Mouse (Mus musculus) embryonic facial prominence, embryonic 15.5 days (tissue): Measurements from ENCODE around the gene Plscr5. TPM values are rescaled to one million over a fixed set of nuclear protein-coding genes. Genes with fewer than 3 reads are reported as not detected.

Experiments
- ATAC-seq: fragments of 200-750 bp; cut with Nextera tagmentation; 2 replicates; pipeline ENCODE4 v1.8.0; 2017; ENCODE audit warnings: low read depth, moderate TSS enrichment; ENCODE audit not compliant: insufficient number of reproducible peaks, low FRiP score, low TSS enrichment
- H3K27ac ChIP-seq: fragments of 300-500 bp; sonication (generic); replicated peaks from 2 replicates; pipeline ENCODE4 v1.5.1; 2015; ENCODE audit warnings: mild to moderate bottlenecking, inconsistent platforms
- H3K27me3 ChIP-seq: fragments of 300-500 bp; sonication (generic); 2 replicates; pipeline ENCODE4 v1.6.1; 2015; ENCODE audit warnings: inconsistent platforms
- H3K36me3 ChIP-seq: fragments of 300-500 bp; sonication (generic); 2 replicates; pipeline ENCODE4 v1.6.1; 2015; ENCODE audit warnings: mild to moderate bottlenecking, inconsistent platforms
- H3K4me1 ChIP-seq: fragments of 300-500 bp; sonication (generic); 2 replicates; pipeline ENCODE4 v1.6.1; 2015; ENCODE audit warnings: inconsistent platforms
- H3K4me2 ChIP-seq: fragments of 300-500 bp; sonication (generic); replicated peaks from 2 replicates; pipeline ENCODE4 v1.6.1; 2015; ENCODE audit warnings: mild to moderate bottlenecking, inconsistent platforms
- H3K4me3 ChIP-seq: fragments of 300-500 bp; sonication (generic); replicated peaks from 2 replicates; pipeline ENCODE4 v1.5.1; 2015; ENCODE audit warnings: mild to moderate bottlenecking, inconsistent platforms
- H3K9ac ChIP-seq: fragments of 300-500 bp; sonication (generic); 2 replicates; pipeline ENCODE4 v1.6.1; 2015; ENCODE audit warnings: inconsistent platforms
- H3K9me3 ChIP-seq: fragments of 300-500 bp; sonication (generic); replicated peaks from 2 replicates; pipeline ENCODE4 v1.6.1; 2016; ENCODE audit warnings: inconsistent platforms
- WGBS: fragments of 180-500 bp; shearing (Covaris S2); methylation state at CpG from one replicate; pipeline ENCODE4 v1.1.7; 2015; 5-methylcytosine and 5-hydroxymethylcytosine counted together
- polyA plus RNA-seq: library from polyadenylated mRNA; unstranded; fragments of >200 nt; fragmentation: Nextera tagmentation; extraction: Ambion mirVana; gene quantifications from 2 replicates; pipeline ENCODE4 v1.2.1, GENCODE M21; 2015

The Plscr5 gene
- polyA plus RNA-seq, 1 experiment from 2014 or later = not detected

DNA sequence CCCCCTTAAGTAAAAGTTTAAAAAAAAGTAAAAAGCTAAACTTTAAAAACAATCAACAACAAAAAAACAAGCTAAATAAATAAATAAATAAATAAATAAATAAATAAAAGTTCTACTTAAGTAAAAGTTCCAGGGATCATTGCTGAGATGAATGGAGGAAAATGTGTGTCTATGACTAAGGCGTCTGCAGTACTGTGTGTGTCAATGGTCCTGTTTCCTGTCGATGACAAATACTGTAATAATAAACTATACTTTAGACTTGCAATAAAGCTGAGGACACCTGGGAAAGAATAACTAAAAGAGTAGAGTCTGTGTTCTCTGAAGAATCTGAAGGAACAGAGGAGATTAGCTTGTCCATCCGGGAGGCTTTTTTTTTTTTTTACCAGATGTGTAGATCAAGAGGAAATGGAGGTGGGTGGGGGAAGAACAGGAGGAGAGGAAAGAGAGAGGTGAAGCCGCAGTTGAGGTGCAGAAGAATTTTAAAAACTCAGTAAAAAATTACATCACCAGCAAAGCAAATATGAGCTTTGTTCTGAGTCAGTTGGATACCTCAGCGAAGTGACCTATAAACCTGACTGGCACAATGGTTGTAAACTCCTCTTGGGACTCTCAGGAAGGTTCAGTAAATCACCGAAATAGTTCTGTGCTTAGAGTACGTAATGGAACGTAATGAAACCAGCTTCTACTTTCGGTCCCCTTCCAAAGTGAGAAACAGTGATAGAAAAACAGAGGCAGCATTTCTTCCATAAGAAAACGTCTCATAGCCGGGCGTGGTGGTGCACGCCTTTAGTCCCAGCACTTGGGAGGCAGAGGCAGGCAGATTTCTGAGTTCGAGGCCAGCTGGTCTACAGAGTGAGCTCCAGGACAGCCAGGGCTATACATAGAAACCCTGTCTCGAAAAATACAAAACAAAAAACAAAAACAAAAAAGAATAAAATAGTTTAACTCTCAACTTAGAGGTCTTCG is 36.4 kb downstream of the Plscr5 start:
- ATAC-seq = no peak
- Histone ChIP-seq H3K27me3 (no peaks in the 10 kb centered on the region), H3K4me2 (no peak overlapping the region), H3K9me3 (no peaks in the 10 kb centered on the region), H3K4me3 (no peak overlapping the region), H3K27ac (no peak overlapping the region), H3K4me1 (no peaks in the 10 kb centered on the region), H3K36me3 (no peaks in the 10 kb centered on the region), H3K9ac (no peak overlapping the region)
- 83% methylated on average over 16 of the region's 16 CpGs for WGBS

DNA sequence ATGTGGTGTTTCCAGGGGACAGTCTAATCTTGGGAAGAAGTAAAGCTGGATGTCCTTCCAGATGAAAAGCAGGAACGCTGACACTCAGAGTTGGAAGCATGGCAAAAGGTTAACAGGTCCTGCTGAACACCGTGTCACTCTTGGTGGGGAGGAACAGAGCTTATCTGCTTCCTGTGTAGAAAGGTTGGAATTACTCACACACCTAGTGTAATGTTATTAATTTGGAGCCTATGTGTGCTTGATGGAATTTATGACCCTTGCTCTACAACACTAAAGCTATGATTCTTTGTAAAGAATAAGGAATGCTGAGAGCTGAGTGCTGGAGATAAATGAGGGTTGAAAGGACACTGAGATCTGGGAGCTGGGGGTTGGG is 37.1 kb downstream of the Plscr5 start:
- WGBS = 75% methylated on average over 2 of the region's 2 CpGs
- Histone ChIP-seq H3K27ac (no peak overlapping the region), H3K9ac (no peak overlapping the region), H3K4me3 (no peak overlapping the region), H3K9me3 (no peaks in the 10 kb centered on the region), H3K36me3 (no peaks in the 10 kb centered on the region), H3K4me1 (no peaks in the 10 kb centered on the region), H3K4me2 (no peak overlapping the region), H3K27me3 (no peaks in the 10 kb centered on the region)
- no peak for ATAC-seq

GRCm38 (mm10) chr9:92234901-92235458 is 42.2 kb downstream of the Plscr5 start:
- no peaks in the 10 kb centered on the region for H3K9me3 ChIP-seq
- H3K36me3 ChIP-seq = no peaks in the 10 kb centered on the region

GRCm38 (mm10) chr9:92248773-92249446 is 56.2 kb downstream of the Plscr5 start:
- no peak overlapping the region for H3K9ac ChIP-seq
- WGBS = 80% methylated on average over 7 of the region's 7 CpGs
- no peaks in the 10 kb centered on the region for H3K9me3 ChIP-seq
- no peak for ATAC-seq
- H3K4me3 ChIP-seq = no peak overlapping the region
- H3K4me2 ChIP-seq = no peak overlapping the region
- no peak overlapping the region for H3K27ac ChIP-seq
- no peaks in the 10 kb centered on the region for H3K36me3 ChIP-seq
- no peaks in the 10 kb centered on the region for H3K27me3 ChIP-seq
- peaks cover 11% of the 10 kb centered on the region for H3K4me1 ChIP-seq

More at GRCm38 (mm10) chr9:92234901-92235458, 42.2 kb downstream of the Plscr5 start:
- Histone ChIP-seq H3K4me3 (no peak overlapping the region), H3K9ac (no peak overlapping the region), H3K4me2 (no peak overlapping the region), H3K4me1 (no peaks in the 10 kb centered on the region), H3K27me3 (no peaks in the 10 kb centered on the region), H3K27ac (no peak overlapping the region)
- ATAC-seq = no peak
- 87% methylated on average over 11 of the region's 11 CpGs for WGBS

DNA sequence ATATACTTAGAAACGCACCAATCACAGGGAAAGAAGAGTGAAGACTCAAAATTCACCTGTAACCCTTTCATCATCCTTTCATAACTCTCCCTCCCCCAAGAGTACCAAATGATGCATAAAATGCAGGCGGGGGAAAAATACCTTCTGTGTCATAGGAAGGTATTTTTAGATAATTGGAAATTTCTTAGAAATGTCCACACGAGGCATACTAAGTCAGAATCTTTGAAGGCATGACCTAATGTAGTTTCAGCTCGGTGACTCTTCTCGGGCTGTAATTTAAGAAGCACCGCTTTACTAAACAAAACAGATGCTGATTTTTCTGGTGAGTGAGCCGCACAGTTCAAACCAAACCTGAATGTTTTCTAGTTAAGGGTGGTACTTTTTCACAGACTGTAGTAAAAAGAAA is 56.7 kb downstream of the Plscr5 start, which contains the start of gene Plscr1:
TSS of gene Plscr1 (plus strand) at position 304 of the 406 bp plus-strand sequence.
- whole genome bisulfite sequencing = 19% methylated on average over 7 of the region's 7 CpGs
- peak within 1 kb of the TSS; percentile 81 for H3K27ac ChIP-seq
- no peaks in the 10 kb centered on the region for H3K9me3 ChIP-seq
- no peaks in the 10 kb centered on the region for H3K27me3 ChIP-seq
- ATAC-seq = no peak
- H3K4me3 ChIP-seq = peak within 1 kb of the TSS; percentile 61
- peak within 1 kb of the TSS; percentile 51 for H3K9ac ChIP-seq
- H3K36me3 ChIP-seq = no peaks in the 10 kb centered on the region
- peaks cover 11% of the 10 kb centered on the region for H3K4me1 ChIP-seq
- H3K4me2 ChIP-seq = peak within 1 kb of the TSS; percentile 85

DNA sequence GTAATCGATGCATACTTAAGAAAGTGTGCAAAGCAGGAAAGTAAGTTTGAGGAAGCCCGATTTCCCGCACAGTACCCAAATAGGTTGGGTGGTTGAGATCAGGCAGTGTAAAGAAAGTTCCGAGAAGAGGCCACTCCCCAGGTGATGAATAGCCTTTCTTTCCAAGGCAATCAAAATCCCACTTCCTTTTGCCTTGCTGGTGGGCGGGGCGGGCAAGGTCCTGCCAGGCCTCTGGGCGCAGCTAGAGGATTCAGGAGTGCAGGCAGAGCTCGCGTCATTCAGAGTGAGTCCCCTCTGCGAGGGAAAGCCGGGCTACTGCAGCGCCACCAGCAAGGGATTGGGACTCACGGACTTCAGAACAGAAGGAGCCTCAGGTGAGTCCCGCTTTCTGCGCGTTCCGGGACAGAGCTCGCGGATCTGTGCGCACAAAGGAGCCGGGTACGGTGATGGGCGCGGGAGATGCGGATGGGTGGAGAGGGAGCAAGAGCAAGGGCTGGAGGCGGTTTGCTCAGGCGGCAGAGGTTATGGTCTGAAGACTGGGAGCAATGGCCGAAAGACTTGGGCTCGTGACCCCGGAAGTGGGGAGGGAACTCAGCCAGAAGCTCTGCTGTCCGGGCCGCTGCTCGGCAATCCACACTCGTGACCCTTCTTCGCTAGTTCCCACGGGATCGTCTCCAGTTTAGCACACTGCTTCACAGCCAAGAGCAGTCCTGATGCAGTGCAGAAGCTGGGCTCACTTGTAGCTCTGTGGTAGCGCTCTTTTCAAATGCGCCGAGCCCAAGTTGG is 57.4 kb downstream of the Plscr5 start:
- ATAC-seq = peak; percentile 88
- Histone ChIP-seq H3K9ac (peak overlapping the region; percentile 51), H3K9me3 (no peaks in the 10 kb centered on the region), H3K4me3 (peak overlapping the region; percentile 61), H3K4me1 (peaks cover 11% of the 10 kb centered on the region), H3K36me3 (no peaks in the 10 kb centered on the region), H3K4me2 (peak overlapping the region; percentile 85), H3K27ac (peak overlapping the region; percentile 81), H3K27me3 (no peaks in the 10 kb centered on the region)
- WGBS = under 1% methylated on average over 40 of the region's 40 CpGs

GRCm38 (mm10) chr9:92252718-92253117 is 60.0 kb downstream of the Plscr5 start:
- H3K27ac ChIP-seq = no peak overlapping the region
- 68% methylated on average over 5 of the region's 5 CpGs for WGBS

DNA sequence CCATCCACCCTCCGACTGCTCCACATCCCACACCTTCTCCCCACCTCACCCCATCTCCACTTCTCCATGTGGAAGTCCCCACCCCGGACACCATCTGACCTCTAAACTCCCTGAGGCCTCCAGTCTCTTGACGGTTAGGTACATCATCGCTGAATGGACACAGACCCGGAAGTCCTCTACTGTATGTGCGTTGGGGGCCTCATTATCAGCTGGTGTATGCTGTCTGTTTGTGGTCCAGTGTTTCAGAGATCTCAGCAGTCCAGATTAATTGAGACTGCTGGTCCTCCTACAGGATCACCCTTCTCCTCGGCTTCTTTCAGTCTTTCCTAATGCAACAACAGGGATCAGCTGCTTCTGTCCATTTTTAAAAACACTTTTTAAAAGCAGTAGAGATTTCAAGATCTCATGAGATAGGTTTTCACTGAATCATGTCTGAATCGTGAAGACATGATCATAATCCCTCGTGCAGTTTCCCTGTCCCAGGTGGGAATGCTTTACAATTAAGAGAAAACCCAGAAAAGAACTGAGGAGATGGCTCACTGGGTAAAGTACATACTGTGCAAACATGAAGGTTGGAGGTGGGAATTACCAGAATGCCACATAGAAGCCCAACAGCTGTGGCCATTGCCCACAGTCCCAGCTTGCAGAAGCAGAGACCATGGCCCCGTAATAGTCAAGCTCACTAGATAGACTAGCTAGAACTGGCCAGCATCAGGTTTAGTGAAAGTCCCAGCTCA is 61.0 kb downstream of the Plscr5 start:
- H3K4me3 ChIP-seq = no peak overlapping the region
- peaks cover 11% of the 10 kb centered on the region for H3K4me1 ChIP-seq
- H3K27ac ChIP-seq = no peak overlapping the region
- H3K36me3 ChIP-seq = no peaks in the 10 kb centered on the region
- ATAC-seq = no peak
- no peaks in the 10 kb centered on the region for H3K9me3 ChIP-seq
- no peak overlapping the region for H3K4me2 ChIP-seq
- no peak overlapping the region for H3K9ac ChIP-seq
- 88% methylated on average over 10 of the region's 10 CpGs for WGBS
- no peaks in the 10 kb centered on the region for H3K27me3 ChIP-seq

More at GRCm38 (mm10) chr9:92252718-92253117, 60.0 kb downstream of the Plscr5 start:
- H3K36me3 ChIP-seq = no peaks in the 10 kb centered on the region
- no peak overlapping the region for H3K9ac ChIP-seq
- H3K4me1 ChIP-seq = peaks cover 11% of the 10 kb centered on the region
- H3K4me2 ChIP-seq = no peak overlapping the region
- H3K9me3 ChIP-seq = no peaks in the 10 kb centered on the region
- no peak for ATAC-seq
- H3K4me3 ChIP-seq = no peak overlapping the region
- no peaks in the 10 kb centered on the region for H3K27me3 ChIP-seq
